Mouse (Mus musculus): ENCODE measurements at regions not wholly inside any gene's neighbourhood (a gene's known extent, or its start where the extent isn't known, plus 50 kb on each side); places are given as distances from the start of the nearest gene placed in this dataset.

GRCm38 (mm10) chr12:77972165-77972564, 221.9 kb upstream of the Gm6657 start:
- no peaks in the 10 kb centered on the region for H3K36me3 ChIP-seq (ENCODE audit: control insufficient read depth, insufficient read depth, low read length)
- no peaks in the 10 kb centered on the region for H3K27me3 ChIP-seq (ENCODE audit: control insufficient read depth, insufficient read depth, low read length)
- H3K4me1 ChIP-seq (ENCODE audit: control insufficient read depth, insufficient read depth, low read length) = no peaks in the 10 kb centered on the region
- intact Hi-C loops (cut with DNase I) = no loop called here
- H3K27ac ChIP-seq = no peak overlapping the region
- H3K4me3 ChIP-seq = no peak overlapping the region
- H3K79me2 ChIP-seq (replicated peaks; ENCODE audit: control insufficient read depth, insufficient read depth, low read length) = no peaks in the 10 kb centered on the region
- DNase-seq = no peak
- WGBS = 37% methylated on average over 4 of the region's 4 CpGs
- H3K9ac ChIP-seq (ENCODE audit: low read depth, low read length) = no peak overlapping the region
- TF ChIP-seq EP300 (IDR thresholded peaks at IDR 0.05; ENCODE audit: insufficient read depth, low read depth, low read length) (no peak), POLR2A (IDR thresholded peaks at IDR 0.05; ENCODE audit: insufficient read depth, low read depth, low read length) (no peak), CTCF (IDR thresholded peaks at IDR 0.05) (no peak)

GRCm38 (mm10) chr12:77976952-77977351, 217.1 kb upstream of the Gm6657 start:
- Histone ChIP-seq H3K79me2 (replicated peaks; ENCODE audit: control insufficient read depth, insufficient read depth, low read length) (no peaks in the 10 kb centered on the region), H3K4me3 (no peak overlapping the region), H3K27me3 (ENCODE audit: control insufficient read depth, insufficient read depth, low read length) (no peaks in the 10 kb centered on the region), H3K36me3 (ENCODE audit: control insufficient read depth, insufficient read depth, low read length) (no peaks in the 10 kb centered on the region), H3K9ac (ENCODE audit: low read depth, low read length) (no peak overlapping the region), H3K4me1 (ENCODE audit: control insufficient read depth, insufficient read depth, low read length) (no peaks in the 10 kb centered on the region), H3K27ac (no peak overlapping the region)
- TF ChIP-seq CTCF (IDR thresholded peaks at IDR 0.05) (no peak), POLR2A (IDR thresholded peaks at IDR 0.05; ENCODE audit: insufficient read depth, low read depth, low read length) (no peak), EP300 (IDR thresholded peaks at IDR 0.05; ENCODE audit: insufficient read depth, low read depth, low read length) (no peak)
- intact Hi-C loops (cut with DNase I) = no loop called here
- WGBS = 69% methylated on average over 2 of the region's 2 CpGs
- no peak for DNase-seq

GRCm38 (mm10) chr12:77986738-77987137, 207.3 kb upstream of the Gm6657 start:
- DNase-seq = no peak
- H3K9ac ChIP-seq (ENCODE audit: low read depth, low read length) = no peak overlapping the region
- no peaks in the 10 kb centered on the region for H3K79me2 ChIP-seq (replicated peaks; ENCODE audit: control insufficient read depth, insufficient read depth, low read length)
- WGBS = 70% methylated on average over 8 of the region's 8 CpGs
- no peaks in the 10 kb centered on the region for H3K27me3 ChIP-seq (ENCODE audit: control insufficient read depth, insufficient read depth, low read length)
- TF ChIP-seq POLR2A (IDR thresholded peaks at IDR 0.05; ENCODE audit: insufficient read depth, low read depth, low read length) (no peak), EP300 (IDR thresholded peaks at IDR 0.05; ENCODE audit: insufficient read depth, low read depth, low read length) (no peak), CTCF (IDR thresholded peaks at IDR 0.05) (no peak)
- H3K36me3 ChIP-seq (ENCODE audit: control insufficient read depth, insufficient read depth, low read length) = no peaks in the 10 kb centered on the region
- no peak overlapping the region for H3K27ac ChIP-seq
- no peak overlapping the region for H3K4me3 ChIP-seq
- intact Hi-C loops (cut with DNase I) = no loop called here
- no peaks in the 10 kb centered on the region for H3K4me1 ChIP-seq (ENCODE audit: control insufficient read depth, insufficient read depth, low read length)

- no peaks in the 10 kb centered on the region for H3K4me1 ChIP-seq (ENCODE audit: control insufficient read depth, insufficient read depth, low read length)
- 52% methylated on average over 3 of the region's 3 CpGs for WGBS
- no peak overlapping the region for H3K27ac ChIP-seq
- no peak overlapping the region for H3K4me3 ChIP-seq
- no peak for DNase-seq
- no peak for TF ChIP-seq EP300 (IDR thresholded peaks at IDR 0.05; ENCODE audit: insufficient read depth, low read depth, low read length)
- TF ChIP-seq POLR2A (IDR thresholded peaks at IDR 0.05; ENCODE audit: insufficient read depth, low read depth, low read length) = no peak
- TF ChIP-seq CTCF (IDR thresholded peaks at IDR 0.05) = no peak
- H3K79me2 ChIP-seq (replicated peaks; ENCODE audit: control insufficient read depth, insufficient read depth, low read length) = no peaks in the 10 kb centered on the region
- H3K27me3 ChIP-seq (ENCODE audit: control insufficient read depth, insufficient read depth, low read length) = no peaks in the 10 kb centered on the region
- no peaks in the 10 kb centered on the region for H3K36me3 ChIP-seq (ENCODE audit: control insufficient read depth, insufficient read depth, low read length)
- intact Hi-C loops (cut with DNase I) = no loop called here
- no peak overlapping the region for H3K9ac ChIP-seq (ENCODE audit: low read depth, low read length)
These were observed 204.3 kb upstream of the Gm6657 start for GRCm38 (mm10) chr12:77989766-77990165.

- Histone ChIP-seq H3K27ac (no peak overlapping the region), H3K36me3 (ENCODE audit: control insufficient read depth, insufficient read depth, low read length) (no peaks in the 10 kb centered on the region), H3K9ac (ENCODE audit: low read depth, low read length) (no peak overlapping the region), H3K79me2 (replicated peaks; ENCODE audit: control insufficient read depth, insufficient read depth, low read length) (no peaks in the 10 kb centered on the region), H3K27me3 (ENCODE audit: control insufficient read depth, insufficient read depth, low read length) (no peaks in the 10 kb centered on the region), H3K4me1 (ENCODE audit: control insufficient read depth, insufficient read depth, low read length) (no peaks in the 10 kb centered on the region), H3K4me3 (no peak overlapping the region)
- intact Hi-C loops (cut with DNase I) = no loop called here
- no peak for DNase-seq
- TF ChIP-seq EP300 (IDR thresholded peaks at IDR 0.05; ENCODE audit: insufficient read depth, low read depth, low read length) (no peak), POLR2A (IDR thresholded peaks at IDR 0.05; ENCODE audit: insufficient read depth, low read depth, low read length) (no peak), CTCF (IDR thresholded peaks at IDR 0.05) (no peak)
- 65% methylated on average over 6 of the region's 6 CpGs for WGBS
These were observed 202.4 kb upstream of the Gm6657 start for GRCm38 (mm10) chr12:77991627-77992026.

- no peak for DNase-seq
- H3K27me3 ChIP-seq (ENCODE audit: control insufficient read depth, insufficient read depth, low read length) = no peaks in the 10 kb centered on the region
- H3K79me2 ChIP-seq (replicated peaks; ENCODE audit: control insufficient read depth, insufficient read depth, low read length) = no peaks in the 10 kb centered on the region
- no peak overlapping the region for H3K27ac ChIP-seq
- no peak overlapping the region for H3K9ac ChIP-seq (ENCODE audit: low read depth, low read length)
- H3K36me3 ChIP-seq (ENCODE audit: control insufficient read depth, insufficient read depth, low read length) = no peaks in the 10 kb centered on the region
- no peak overlapping the region for H3K4me3 ChIP-seq
- 56% methylated on average over 5 of the region's 5 CpGs for WGBS
- intact Hi-C loops (cut with DNase I) = no loop called here
- TF ChIP-seq CTCF (IDR thresholded peaks at IDR 0.05) (no peak), POLR2A (IDR thresholded peaks at IDR 0.05; ENCODE audit: insufficient read depth, low read depth, low read length) (no peak), EP300 (IDR thresholded peaks at IDR 0.05; ENCODE audit: insufficient read depth, low read depth, low read length) (no peak)
- H3K4me1 ChIP-seq (ENCODE audit: control insufficient read depth, insufficient read depth, low read length) = no peaks in the 10 kb centered on the region
These were observed 199.9 kb upstream of the Gm6657 start for GRCm38 (mm10) chr12:77994176-77994575.

All from heart, adult 2 months (tissue).